Mouse (Mus musculus) liver, adult 2 months (tissue): ENCODE results near the gene Ripor3. TPM values are rescaled to one million over a fixed set of nuclear protein-coding genes. Genes with fewer than 3 reads are reported as not detected.

ENCODE experiments used
- DNase-seq: peaks from one replicate; pipeline ENCODE4 v3.0.0-alpha.2; 2011; ENCODE audit warnings: low read depth, low spot score; ENCODE audit errors: extremely low read depth
- H3K27ac ChIP-seq: fragments of 200-500 bp; replicated peaks from 2 replicates; pipeline ENCODE4 v1.5.1; 2012; ENCODE audit warnings: low read depth, mild to moderate bottlenecking, control low read depth, inconsistent platforms, low read length; ENCODE audit not compliant: insufficient read depth
- H3K27me3 ChIP-seq: fragments of 200-500 bp; 2 replicates; pipeline ENCODE4 v1.6.1; 2012; ENCODE audit warnings: mild to moderate bottlenecking, moderate library complexity, low read length, inconsistent platforms; ENCODE audit not compliant: control insufficient read depth, insufficient read depth
- H3K36me3 ChIP-seq: fragments of 200-500 bp; 2 replicates; pipeline ENCODE4 v1.6.1; 2012; ENCODE audit warnings: low read length, inconsistent platforms; ENCODE audit not compliant: control insufficient read depth, insufficient read depth
- H3K4me1 ChIP-seq: fragments of 200-500 bp; 2 replicates; pipeline ENCODE4 v1.6.1; 2011; ENCODE audit warnings: low read length; ENCODE audit not compliant: control insufficient read depth, insufficient read depth
- H3K4me3 ChIP-seq: fragments of 200-500 bp; 2 replicates; pipeline ENCODE4 v1.5.1; 2011; ENCODE audit warnings: low read depth, mild to moderate bottlenecking, control low read depth, low read length, moderate library complexity; ENCODE audit not compliant: insufficient read depth
- H3K79me2 ChIP-seq: fragments of 200-500 bp; 2 replicates; pipeline ENCODE4 v1.6.1; 2012; ENCODE audit warnings: inconsistent platforms, mild to moderate bottlenecking, low read length, moderate library complexity; ENCODE audit not compliant: control insufficient read depth, insufficient read depth
- H3K9ac ChIP-seq: fragments of 200-500 bp; 2 replicates; pipeline ENCODE4 v1.6.1; 2012; ENCODE audit warnings: low read depth, mild to moderate bottlenecking, control low read depth, inconsistent platforms, low read length
- CTCF ChIP-seq: fragments of 200-500 bp; IDR thresholded peaks from 2 replicates; pipeline ENCODE4 v1.5.1; 2011; ENCODE audit warnings: low read depth, low read length, control low read depth
- POLR2A ChIP-seq: fragments of 200-500 bp; IDR thresholded peaks from 2 replicates; pipeline ENCODE4 v1.6.1; 2011; ENCODE audit warnings: low read length, control low read depth; ENCODE audit not compliant: insufficient read depth; ENCODE audit errors: extremely low read depth
- WGBS: fragments of 180-500 bp; shearing (Covaris S2); methylation state at CpG from one replicate; pipeline ENCODE4 v1.1.7; 2018; 5-methylcytosine and 5-hydroxymethylcytosine counted together
- polyA plus RNA-seq: library from polyadenylated mRNA; depleted of rRNA; stranded (reverse); fragments of >200 nt; gene quantifications from 2 replicates; pipeline ENCODE4 v1.2.3, GENCODE M21; 2012
- total RNA-seq: library from RNA; depleted of rRNA; stranded (reverse); fragments of >200 nt; gene quantifications from 2 replicates; pipeline ENCODE4 v1.2.3, GENCODE M21; 2014

Gene Ripor3
- total and polyA plus RNA-seq, 2 experiments: 0.92 to 1.9 TPM

DNA sequence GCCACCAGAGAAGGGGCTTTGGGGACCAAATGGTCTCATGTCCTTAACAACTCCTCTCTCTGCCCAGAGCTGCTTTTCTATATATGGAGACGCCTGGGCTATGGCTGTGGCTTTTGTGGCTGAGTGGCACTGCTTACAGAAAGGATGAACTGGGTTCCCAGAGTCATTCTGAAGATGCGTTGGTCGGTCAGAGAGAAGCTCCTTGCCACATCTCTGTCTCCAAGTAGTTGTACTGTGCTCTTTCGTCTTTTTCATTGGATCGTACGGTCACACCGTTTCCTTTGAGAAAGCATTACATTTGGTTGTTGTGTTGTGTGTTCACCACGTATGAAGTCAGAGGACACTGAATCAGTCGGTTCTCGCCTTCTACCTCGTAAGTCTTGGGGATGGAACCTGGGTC is 69.8 kb downstream of the Ripor3 start:
- Histone ChIP-seq H3K27ac (no peak overlapping the region), H3K4me1 (peaks cover 28% of the 10 kb centered on the region), H3K36me3 (no peaks in the 10 kb centered on the region), H3K79me2 (peaks cover 55% of the 10 kb centered on the region), H3K27me3 (no peaks in the 10 kb centered on the region), H3K4me3 (no peak overlapping the region), H3K9ac (no peak overlapping the region)
- WGBS: 90% methylated on average over 11 of the region's 11 CpGs
- TF ChIP-seq CTCF: no peak
- TF ChIP-seq POLR2A: no peak
- DNase-seq: no peak

DNA sequence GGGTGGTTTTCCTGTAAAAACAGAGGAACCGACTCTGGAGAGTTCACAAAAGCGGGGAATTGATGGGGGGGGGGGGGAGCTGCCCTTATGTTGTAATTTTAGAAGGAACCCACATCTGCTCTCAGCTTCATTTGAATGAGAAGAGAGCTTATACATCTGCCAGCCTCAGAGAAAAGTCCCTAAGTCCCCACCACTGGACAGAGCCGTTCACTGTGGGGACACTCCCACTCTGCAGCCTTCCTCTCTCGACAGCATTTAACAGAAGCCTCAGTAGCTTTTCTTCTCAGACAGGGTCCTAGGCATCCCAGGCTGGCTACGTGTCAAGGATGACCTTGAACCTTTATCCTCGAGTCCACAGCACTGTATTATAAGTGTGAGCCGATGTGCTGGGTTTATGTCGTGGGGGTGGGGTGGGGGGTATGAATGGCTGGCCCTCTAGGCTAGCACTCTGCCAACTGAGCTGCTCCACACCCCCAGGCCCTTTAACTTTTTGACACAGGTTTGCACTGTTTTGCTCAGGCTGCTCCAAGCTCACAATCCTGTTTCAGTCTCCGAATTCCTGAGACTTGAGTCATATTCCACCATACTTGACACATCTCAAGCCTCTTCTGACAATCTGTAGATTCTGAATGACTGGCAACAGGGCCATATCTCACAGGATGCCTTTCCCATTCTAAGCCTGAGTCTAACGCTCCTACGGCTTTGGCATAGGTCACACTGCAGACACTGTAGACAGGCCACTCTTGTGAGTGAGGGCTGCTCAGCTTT is 70.6 kb downstream of the Ripor3 start:
- Histone ChIP-seq H3K79me2 (peaks cover 49% of the 10 kb centered on the region), H3K4me1 (peaks cover 28% of the 10 kb centered on the region), H3K27me3 (no peaks in the 10 kb centered on the region), H3K4me3 (no peak overlapping the region), H3K9ac (no peak overlapping the region), H3K27ac (no peak overlapping the region), H3K36me3 (no peaks in the 10 kb centered on the region)
- no peak for DNase-seq
- 47% methylated on average over 11 of the region's 11 CpGs for WGBS
- TF ChIP-seq POLR2A (no peak), CTCF (no peak)

GRCm38 (mm10) chr2:167939204-167939603 is 71.2 kb downstream of the Ripor3 start:
- Histone ChIP-seq H3K4me3 (no peak overlapping the region), H3K27ac (no peak overlapping the region), H3K4me1 (peaks cover 21% of the 10 kb centered on the region), H3K27me3 (no peaks in the 10 kb centered on the region), H3K79me2 (peaks cover 45% of the 10 kb centered on the region), H3K36me3 (no peaks in the 10 kb centered on the region), H3K9ac (no peak overlapping the region)
- no peak for DNase-seq
- WGBS: 84% methylated on average over 4 of the region's 4 CpGs
- TF ChIP-seq CTCF (no peak), POLR2A (no peak)

GRCm38 (mm10) chr2:167938786-167939185 is 71.6 kb downstream of the Ripor3 start:
- TF ChIP-seq POLR2A (no peak), CTCF (no peak)
- Histone ChIP-seq H3K27me3 (no peaks in the 10 kb centered on the region), H3K4me1 (peaks cover 18% of the 10 kb centered on the region), H3K9ac (no peak overlapping the region), H3K79me2 (peaks cover 48% of the 10 kb centered on the region), H3K4me3 (no peak overlapping the region), H3K27ac (no peak overlapping the region), H3K36me3 (no peaks in the 10 kb centered on the region)
- DNase-seq: no peak
- WGBS: 90% methylated on average over 3 of the region's 3 CpGs

DNA sequence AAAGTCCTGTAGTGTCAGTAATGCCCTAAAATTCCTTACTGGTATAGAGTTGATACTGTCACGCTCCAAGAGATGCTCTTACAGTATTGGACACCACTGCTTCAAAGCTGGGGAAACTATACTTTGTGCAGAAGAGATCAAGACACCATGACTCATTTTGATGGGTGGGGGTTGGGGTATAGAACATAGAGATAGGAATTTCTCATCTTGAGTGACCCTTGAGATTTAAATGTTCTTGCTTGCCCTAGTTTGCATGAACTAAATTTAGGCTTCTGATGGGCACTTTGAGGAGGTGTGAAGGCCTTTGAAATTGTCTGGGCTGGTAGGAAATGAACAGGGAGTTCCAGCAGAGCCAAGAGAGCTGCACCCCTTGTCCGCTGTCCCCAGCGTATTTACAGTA is 74.5 kb downstream of the Ripor3 start:
- no peak overlapping the region for H3K4me3 ChIP-seq
- no peak for DNase-seq
- WGBS: 94% methylated on average over 3 of the region's 3 CpGs
- H3K27ac ChIP-seq: no peak overlapping the region
- TF ChIP-seq CTCF (no peak), POLR2A (no peak)
- no peaks in the 10 kb centered on the region for H3K27me3 ChIP-seq
- no peak overlapping the region for H3K9ac ChIP-seq
- H3K4me1 ChIP-seq: peaks cover 7% of the 10 kb centered on the region
- peaks cover 48% of the 10 kb centered on the region for H3K79me2 ChIP-seq
- H3K36me3 ChIP-seq: no peaks in the 10 kb centered on the region

GRCm38 (mm10) chr2:167933397-167933796 is 77.0 kb downstream of the Ripor3 start:
- peaks cover 5% of the 10 kb centered on the region for H3K4me1 ChIP-seq
- TF ChIP-seq CTCF (no peak), POLR2A (no peak)
- no peaks in the 10 kb centered on the region for H3K27me3 ChIP-seq
- no peaks in the 10 kb centered on the region for H3K36me3 ChIP-seq
- H3K4me3 ChIP-seq: no peak overlapping the region
- peaks cover 31% of the 10 kb centered on the region for H3K79me2 ChIP-seq
- WGBS: 60% methylated on average over 7 of the region's 7 CpGs
- no peak overlapping the region for H3K27ac ChIP-seq
- DNase-seq: no peak
- no peak overlapping the region; the same call in 1 of the 2 replicates for H3K9ac ChIP-seq
